ENCODE assay signal across 8 mouse cellular contexts in genomic region chr2:108827106-108827838, GRCm38 (mm10).
DNase-seq lines count a peak whose midpoint lies in the region; ATAC-seq and TF ChIP-seq lines count a peak whose summit lies in the region.

No protein-coding gene starts in this region.

- no peak for TF ChIP-seq POLR2A in kidney, adult 2 months (IDR thresholded peaks at IDR 0.05; ENCODE audit: low read depth, low read length)

- H3K27me3 ChIP-seq in kidney, adult 2 months (replicated peaks; ENCODE audit: control insufficient read depth, insufficient read depth, low read length), result no peaks in the 10 kb centered on the region
- H3K27me3 ChIP-seq in forebrain, embryonic 15.5 days, result no peaks in the 10 kb centered on the region

- peak; percentile 39 for DNase-seq in kidney, adult 9 months
- no peak for DNase-seq in kidney, adult 2 months
- DNase-seq in brain, adult 2 months (ENCODE audit: low read depth, low spot score), result peak; percentile 63
- DNase-seq in mesoderm, embryonic 11.5 days (ENCODE audit: low read depth, low spot score), result peak; percentile 85
- no peak for DNase-seq in testis, postnatal 10 days (ENCODE audit: low spot score)
- no peak for DNase-seq in layer of hippocampus, postnatal 14 days (ENCODE audit: low spot score in 2 of 2)
- no peak for DNase-seq in urinary bladder, adult 18-20 months (ENCODE audit: low spot score in 2 of 2)

- H3K9me3 ChIP-seq in forebrain, embryonic 15.5 days, result no peaks in the 10 kb centered on the region

- H3K36me3 ChIP-seq in kidney, adult 2 months (ENCODE audit: control insufficient read depth, insufficient read depth, low read length), result no peaks in the 10 kb centered on the region
- H3K36me3 ChIP-seq in forebrain, embryonic 15.5 days, result no peaks in the 10 kb centered on the region

- no peak overlapping the region for H3K27ac ChIP-seq in kidney, adult 2 months (ENCODE audit: insufficient read depth, low read depth, low read length)
- H3K27ac ChIP-seq in forebrain, embryonic 15.5 days (replicated peaks), result no peak overlapping the region

- TF ChIP-seq CTCF in kidney, adult 2 months (conservative IDR thresholded peaks at IDR 0.05; ENCODE audit: insufficient read depth, insufficient read length, low read depth, low read length), result no peak

- peak; percentile 81 for ATAC-seq in forebrain, embryonic 15.5 days (replicated peaks)

- no peak overlapping the region for H3K4me3 ChIP-seq in kidney, adult 2 months (ENCODE audit: insufficient read depth, low read depth, low read length)
- 0 out of 2 replicates have a peak overlapping the region, but pooled peaks have one; percentile 0 for H3K4me3 ChIP-seq in forebrain, embryonic 15.5 days

- WGBS in kidney, adult 2 months, result 17% methylated on average over 12 of the region's 12 CpGs
- 4% methylated on average over 12 of the region's 12 CpGs for WGBS in forebrain, embryonic 15.5 days

- no peak overlapping the region for H3K9ac ChIP-seq in forebrain, embryonic 15.5 days (replicated peaks)

- peak overlapping the region; percentile 6; the same call in 1 of the 2 replicates for H3K4me2 ChIP-seq in forebrain, embryonic 15.5 days (replicated peaks)

- no peaks in the 10 kb centered on the region; the same call in 1 of the 2 replicates for H3K4me1 ChIP-seq in kidney, adult 2 months (ENCODE audit: control insufficient read depth, insufficient read depth, low read length)
- peaks cover 6% of the 10 kb centered on the region; the same call in 1 of the 2 replicates for H3K4me1 ChIP-seq in forebrain, embryonic 15.5 days

Comparison
In these comparisons a context has a peak if more than half of its experiments do, and no peak if none do; other contexts are left out.
1. DNase-seq: peak in kidney, adult 9 months (single experiment), brain, adult 2 months (single experiment) and mesoderm, embryonic 11.5 days (single experiment); none in kidney, adult 2 months (single experiment), testis, postnatal 10 days (single experiment), layer of hippocampus, postnatal 14 days (0 of 2) and urinary bladder, adult 18-20 months (0 of 2).